Mouse (Mus musculus) hindbrain, postnatal 0 days (tissue): ENCODE measurements at regions not wholly inside any gene's neighbourhood (a gene's known extent, or its start where the extent isn't known, plus 50 kb on each side); places are given as distances from the start of the nearest gene placed in this dataset.

Experiments
- ATAC-seq: fragments of 200-750 bp; cut with Nextera tagmentation; 2 replicates; pipeline ENCODE4 v1.8.0; 2017; ENCODE audit warnings: mild to moderate bottlenecking, moderate TSS enrichment, moderate library complexity
- DNase-seq: peaks from one replicate; pipeline ENCODE4 v3.0.0-alpha.2; 2015; ENCODE audit warnings: low spot score
- H3K27ac ChIP-seq: fragments of 300-500 bp; sonication (generic); 2 replicates; pipeline ENCODE4 v1.5.1; 2014; ENCODE audit warnings: mild to moderate bottlenecking
- H3K27me3 ChIP-seq: fragments of 300-500 bp; sonication (generic); 2 replicates; pipeline ENCODE4 v1.6.1; 2014; ENCODE audit warnings: low read length, mixed read lengths; ENCODE audit not compliant: insufficient read depth
- H3K36me3 ChIP-seq: fragments of 300-500 bp; sonication (generic); 2 replicates; pipeline ENCODE4 v1.6.1; 2014; ENCODE audit warnings: low read length, mixed read lengths; ENCODE audit not compliant: insufficient read depth
- H3K4me1 ChIP-seq: fragments of 300-500 bp; sonication (generic); 2 replicates; pipeline ENCODE4 v1.6.1; 2014; ENCODE audit warnings: antibody characterized with exemption, low read length, mixed read lengths; ENCODE audit not compliant: insufficient read depth
- H3K4me2 ChIP-seq: fragments of 300-500 bp; sonication (generic); 2 replicates; pipeline ENCODE4 v1.6.1; 2014; ENCODE audit warnings: low read depth, mild to moderate bottlenecking, low read length, moderate library complexity, mixed read lengths
- H3K4me3 ChIP-seq: fragments of 300-500 bp; sonication (generic); 2 replicates; pipeline ENCODE4 v1.5.1; 2014; ENCODE audit warnings: low read length
- H3K9ac ChIP-seq: fragments of 300-500 bp; sonication (generic); replicated peaks from 2 replicates; pipeline ENCODE4 v1.6.1; 2014; ENCODE audit warnings: mild to moderate bottlenecking, low read length, moderate library complexity, mixed read lengths
- H3K9me3 ChIP-seq: fragments of 300-500 bp; sonication (generic); 2 replicates; pipeline ENCODE4 v1.6.1; 2016; ENCODE audit warnings: low read length, mixed read lengths
- CTCF ChIP-seq: IDR thresholded peaks from 2 replicates; pipeline ENCODE4 v1.5.1; 2016; ENCODE audit warnings: antibody characterized with exemption, control low read depth, low read depth
- WGBS: fragments of 180-500 bp; shearing (Covaris S2); extraction: QIAGEN DNeasy Blood & Tissue Kit; methylation state at CpG from one replicate; pipeline ENCODE4 v1.1.7; 2014; 5-methylcytosine and 5-hydroxymethylcytosine counted together

GRCm38 (mm10) chr11:86005284-86005683 is 119.1 kb downstream of the Tbx4 start:
- Histone ChIP-seq H3K4me3 (no peak overlapping the region), H3K27ac (no peak overlapping the region), H3K27me3 (no peaks in the 10 kb centered on the region), H3K9me3 (no peaks in the 10 kb centered on the region), H3K4me2 (no peak overlapping the region), H3K9ac (no peak overlapping the region), H3K36me3 (no peaks in the 10 kb centered on the region), H3K4me1 (no peaks in the 10 kb centered on the region)
- TF ChIP-seq CTCF = no peak
- no peak for ATAC-seq
- DNase-seq = no peak
- 88% methylated on average over 2 of the region's 2 CpGs for WGBS

- WGBS = 83% methylated on average over 9 of the region's 9 CpGs
- Histone ChIP-seq H3K36me3 (no peaks in the 10 kb centered on the region), H3K4me3 (no peak overlapping the region), H3K27me3 (no peaks in the 10 kb centered on the region), H3K4me2 (no peak overlapping the region), H3K9me3 (no peaks in the 10 kb centered on the region), H3K9ac (no peak overlapping the region), H3K27ac (no peak overlapping the region), H3K4me1 (no peaks in the 10 kb centered on the region)
- DNase-seq = no peak
- no peak for ATAC-seq
- no peak for TF ChIP-seq CTCF
Observed at GRCm38 (mm10) chr11:86005899-86006445, 119.8 kb downstream of the Tbx4 start.

- Histone ChIP-seq H3K4me3 (no peak overlapping the region), H3K4me2 (no peak overlapping the region), H3K27me3 (no peaks in the 10 kb centered on the region), H3K27ac (no peak overlapping the region), H3K9ac (no peak overlapping the region), H3K4me1 (no peaks in the 10 kb centered on the region), H3K9me3 (no peaks in the 10 kb centered on the region), H3K36me3 (no peaks in the 10 kb centered on the region)
- TF ChIP-seq CTCF = no peak
- no peak for DNase-seq
- ATAC-seq = no peak
- WGBS = 91% methylated on average over 4 of the region's 4 CpGs
Observed at GRCm38 (mm10) chr11:86006859-86007258, 120.6 kb downstream of the Tbx4 start.
